Mouse (Mus musculus) liver, adult 2 months (tissue): ENCODE measurements at regions not wholly inside any gene's neighbourhood (a gene's known extent, or its start where the extent isn't known, plus 50 kb on each side); places are given as distances from the start of the nearest gene placed in this dataset.

ENCODE experiments used
- CTCF ChIP-seq: fragments of 200-500 bp; IDR thresholded peaks from 2 replicates; pipeline ENCODE4 v1.5.1; 2011; ENCODE audit warnings: low read depth, low read length, control low read depth
- POLR2A ChIP-seq: fragments of 200-500 bp; IDR thresholded peaks from 2 replicates; pipeline ENCODE4 v1.6.1; 2011; ENCODE audit warnings: low read length, control low read depth; ENCODE audit not compliant: insufficient read depth; ENCODE audit errors: extremely low read depth

DNA sequence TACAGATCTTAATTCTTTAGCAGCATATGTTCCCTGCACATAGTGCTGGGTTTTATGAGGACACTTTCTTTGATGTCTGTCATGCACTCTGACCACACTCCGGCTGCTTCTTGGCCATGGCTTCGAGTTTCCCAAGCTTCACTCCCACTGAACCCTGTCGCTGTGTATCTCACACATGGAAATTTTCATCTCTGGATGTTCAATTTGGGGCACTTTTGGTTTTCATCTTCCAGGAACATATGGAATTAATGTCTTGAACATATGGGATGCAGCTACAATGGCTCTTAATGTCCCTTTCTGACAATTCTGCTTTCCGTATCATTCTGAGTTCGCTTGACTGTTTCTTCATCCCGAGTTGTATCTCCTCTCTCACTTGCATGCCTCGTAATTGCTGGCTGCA, 462.8 kb downstream of the Tbc1d22a start:
- TF ChIP-seq CTCF (no peak), POLR2A (no peak)
